Mouse (Mus musculus) myocyte (in vitro differentiated cells): ENCODE data around the gene Tanc2. TPM values are rescaled to one million over a fixed set of nuclear protein-coding genes. Genes with fewer than 3 reads are reported as not detected.
A peak's percentile ranks its signal among the peaks of the same experiment; 100 is the strongest.

Experiments used
- H3K27me3 ChIP-seq: one replicate; pipeline ENCODE4 v1.6.1; 2011; ENCODE audit not compliant: control insufficient read depth, insufficient read depth, insufficient read length
- H3K36me3 ChIP-seq: one replicate; pipeline ENCODE4 v1.6.1; 2011; ENCODE audit not compliant: control insufficient read depth, insufficient read depth
- H3K4me2 ChIP-seq: one replicate; pipeline ENCODE4 v1.6.1; 2011; ENCODE audit warnings: low read depth, control low read depth
- H3K4me3 ChIP-seq: one replicate; pipeline ENCODE4 v1.5.1; 2011; ENCODE audit warnings: mild to moderate bottlenecking, control low read depth, moderate library complexity
- H3K79me2 ChIP-seq: one replicate; pipeline ENCODE4 v1.6.1; 2011; ENCODE audit not compliant: control insufficient read depth, insufficient read depth
- H3ac ChIP-seq: one replicate; pipeline ENCODE4 v1.6.1; 2011; ENCODE audit not compliant: control insufficient read depth, insufficient read length
- CEBPB ChIP-seq: IDR thresholded peaks from 2 replicates; pipeline ENCODE4 v1.6.1; 2011; ENCODE audit warnings: mild to moderate bottlenecking, moderate library complexity; ENCODE audit not compliant: poor library complexity, insufficient read depth, severe bottlenecking
- E2F4 ChIP-seq: IDR thresholded peaks from one replicate; pipeline ENCODE4 v1.6.1; 2011; ENCODE audit warnings: mild to moderate bottlenecking, control low read depth, moderate library complexity; ENCODE audit not compliant: insufficient read depth
- MAX ChIP-seq: IDR thresholded peaks from one replicate; pipeline ENCODE4 v1.6.1; 2011; ENCODE audit warnings: low read depth, mild to moderate bottlenecking, control low read depth
- MYOD1 ChIP-seq, 3 experiments: IDR thresholded peaks; one replicate each; pipeline ENCODE4 v1.6.1; 2011; ENCODE audit warnings: control low read depth in 2 of 3, low read depth in 2 of 3, mild to moderate bottlenecking in 2 of 3, moderate library complexity in 1 of 3; ENCODE audit not compliant: insufficient read length in 2 of 3, control insufficient read depth in 1 of 3
- MYOG ChIP-seq, 3 experiments: IDR thresholded peaks; one replicate each; pipeline ENCODE4 v1.6.1; 2011; ENCODE audit warnings: control low read depth in 2 of 3, low read depth in 2 of 3, mild to moderate bottlenecking in 2 of 3; ENCODE audit not compliant: insufficient read length in 2 of 3, control insufficient read depth in 1 of 3, insufficient read depth in 1 of 3
- POLR2A ChIP-seq: IDR thresholded peaks from one replicate; pipeline ENCODE4 v1.6.1; 2011; ENCODE audit warnings: low read depth, mild to moderate bottlenecking, control low read depth, moderate library complexity; ENCODE audit not compliant: insufficient read length
- POLR2AphosphoS2 ChIP-seq: IDR thresholded peaks from one replicate; pipeline ENCODE4 v1.6.1; 2011; ENCODE audit warnings: low read depth, control low read depth; ENCODE audit not compliant: insufficient read length
- REST ChIP-seq: IDR thresholded peaks from one replicate; pipeline ENCODE4 v1.6.1; 2011; ENCODE audit warnings: mild to moderate bottlenecking, control low read depth, moderate library complexity; ENCODE audit not compliant: insufficient read depth, insufficient read length
- SRF ChIP-seq: IDR thresholded peaks from one replicate; pipeline ENCODE4 v1.6.1; 2011; ENCODE audit warnings: low read depth; ENCODE audit not compliant: control insufficient read depth, insufficient read length
- TCF12 ChIP-seq: IDR thresholded peaks from one replicate; pipeline ENCODE4 v1.6.1; 2011; ENCODE audit warnings: mild to moderate bottlenecking, control low read depth; ENCODE audit not compliant: poor library complexity, insufficient read depth, severe bottlenecking
- TCF3 ChIP-seq: IDR thresholded peaks from one replicate; pipeline ENCODE4 v1.6.1; 2011; ENCODE audit warnings: low read depth, control low read depth; ENCODE audit not compliant: insufficient read length
- USF1 ChIP-seq: IDR thresholded peaks from one replicate; pipeline ENCODE4 v1.6.1; 2011; ENCODE audit warnings: low read depth, mild to moderate bottlenecking, control low read depth, moderate library complexity
- polyA plus RNA-seq: library from polyadenylated mRNA; unstranded; fragments of >200 nt; fragmentation: generic; extraction: Trizol; gene quantifications from one replicate; pipeline ENCODE4 v1.2.1, GENCODE M21; 2012; ENCODE audit warnings: missing spikeins

The Tanc2 gene
- polyA plus RNA-seq, 1 experiment = 8.0 TPM

- no peak overlapping the region for H3K4me3 ChIP-seq
- peaks cover 3% of the 10 kb centered on the region for H3K36me3 ChIP-seq
- peak in 1 of 3 experiments; percentile 8 for TF ChIP-seq MYOG (IDR thresholded peaks at IDR 0.05; ENCODE audit: control insufficient read depth in 1 of 3, insufficient read depth in 1 of 3, insufficient read length in 2 of 3, low read depth in 2 of 3)
- no peak for TF ChIP-seq POLR2AphosphoS2
- TF ChIP-seq REST = no peak
Observed at GRCm38 (mm10) chr11:105901501-105901900, 311.7 kb downstream of the Tanc2 start.

DNA sequence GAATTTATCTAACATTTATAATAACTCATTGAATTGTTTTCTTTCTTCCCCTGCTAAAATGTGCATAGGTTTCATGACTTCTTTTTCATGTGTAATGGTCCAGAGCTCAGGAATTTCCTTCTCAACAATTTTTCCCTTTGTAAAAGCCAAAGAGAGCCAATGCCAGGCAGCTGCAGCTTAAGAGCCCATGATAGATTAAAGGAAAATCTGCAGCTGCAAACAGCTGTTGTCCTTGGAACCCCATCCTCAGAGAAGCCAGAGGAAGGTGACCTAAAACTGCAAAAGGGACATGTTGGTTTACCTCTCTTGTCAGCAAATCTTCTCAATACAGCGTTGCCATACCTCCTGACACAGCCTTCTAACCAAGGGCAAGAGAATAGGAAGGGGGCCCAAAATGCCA is 313.2 kb downstream of the Tanc2 start:
- Histone ChIP-seq H3K36me3 (peaks cover 5% of the 10 kb centered on the region), H3ac (no peak overlapping the region), H3K4me3 (no peak overlapping the region), H3K79me2 (no peaks in the 10 kb centered on the region), H3K27me3 (no peaks in the 10 kb centered on the region), H3K4me2 (no peak overlapping the region)
- no peak for TF ChIP-seq USF1
- no peak for TF ChIP-seq CEBPB

More at GRCm38 (mm10) chr11:105901501-105901900, 311.7 kb downstream of the Tanc2 start:
- H3K79me2 ChIP-seq = no peaks in the 10 kb centered on the region
- H3K27me3 ChIP-seq = no peaks in the 10 kb centered on the region
- H3ac ChIP-seq = no peak overlapping the region
- H3K4me2 ChIP-seq = peak overlapping the region; percentile 56

- peak overlapping the region; percentile 19 for H3K4me2 ChIP-seq
- TF ChIP-seq TCF3 (no peak), MYOG (IDR thresholded peaks at IDR 0.05; ENCODE audit: control insufficient read depth in 1 of 3, insufficient read depth in 1 of 3, insufficient read length in 2 of 3, low read depth in 2 of 3) (no peak), MYOD1 (IDR thresholded peaks at IDR 0.05; ENCODE audit: control insufficient read depth in 1 of 3, insufficient read length in 2 of 3, low read depth in 2 of 3) (peak; percentile 53 to 70 (median 55)), REST (no peak), CEBPB (peak; percentile 94), MAX (peak; percentile 85)
- H3K36me3 ChIP-seq = peaks cover 8% of the 10 kb centered on the region
- H3ac ChIP-seq = no peak overlapping the region
- H3K79me2 ChIP-seq = no peaks in the 10 kb centered on the region
- H3K4me3 ChIP-seq = no peak overlapping the region
- H3K27me3 ChIP-seq = no peaks in the 10 kb centered on the region
Observed at GRCm38 (mm10) chr11:105905529-105906213, 315.9 kb downstream of the Tanc2 start.

DNA sequence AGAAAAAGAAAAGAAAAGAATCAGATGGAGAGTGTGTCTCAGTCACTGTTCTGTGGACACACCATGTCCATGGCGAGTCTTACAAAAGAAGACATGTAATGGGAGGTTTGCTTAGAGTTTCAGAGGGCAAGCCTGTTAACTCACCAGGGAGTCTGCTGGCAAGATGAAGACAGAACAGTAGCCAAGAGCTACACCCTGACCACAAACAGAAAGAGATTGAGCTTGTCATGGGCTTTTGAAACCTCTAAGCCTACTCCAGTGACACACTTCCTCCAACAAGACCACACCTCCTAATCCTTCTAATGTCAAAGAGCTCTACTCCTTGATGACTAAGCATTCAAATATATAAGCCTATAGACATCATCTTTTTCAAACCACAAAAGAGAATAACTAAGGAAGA is 317.6 kb downstream of the Tanc2 start:
- no peaks in the 10 kb centered on the region for H3K27me3 ChIP-seq
- no peaks in the 10 kb centered on the region for H3K79me2 ChIP-seq
- TF ChIP-seq TCF12 = no peak
- no peak for TF ChIP-seq MYOD1 (IDR thresholded peaks at IDR 0.05; ENCODE audit: control insufficient read depth in 1 of 3, insufficient read length in 2 of 3, low read depth in 2 of 3)
- TF ChIP-seq USF1 = no peak
- TF ChIP-seq TCF3 = no peak
- TF ChIP-seq MAX = no peak
- no peak overlapping the region for H3K4me3 ChIP-seq
- H3K36me3 ChIP-seq = peaks cover 8% of the 10 kb centered on the region
- H3ac ChIP-seq = no peak overlapping the region
- H3K4me2 ChIP-seq = no peak overlapping the region

DNA sequence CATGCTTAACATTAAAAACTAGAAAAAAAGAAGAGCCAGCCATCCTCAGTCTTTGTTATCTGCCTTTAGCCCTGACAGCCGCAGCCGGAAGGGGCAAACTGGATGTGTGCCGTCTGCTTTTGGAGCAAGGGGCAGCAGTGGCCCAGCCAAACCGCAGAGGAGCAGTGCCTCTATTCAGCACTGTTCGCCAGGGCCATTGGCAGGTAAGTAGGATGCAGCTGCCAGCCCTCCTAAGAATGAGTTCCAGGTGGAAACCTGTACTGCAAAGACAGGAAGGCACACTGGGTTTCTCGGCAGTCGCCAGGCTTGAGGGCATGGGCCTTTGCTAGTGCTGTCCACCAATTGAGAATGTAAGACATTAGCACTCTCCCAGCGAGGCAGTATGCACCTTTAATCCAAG is 319.1 kb downstream of the Tanc2 start:
- Histone ChIP-seq H3ac (no peak overlapping the region), H3K4me3 (no peak overlapping the region), H3K36me3 (peaks cover 15% of the 10 kb centered on the region), H3K4me2 (no peak overlapping the region), H3K79me2 (no peaks in the 10 kb centered on the region), H3K27me3 (no peaks in the 10 kb centered on the region)
- no peak for TF ChIP-seq POLR2AphosphoS2
- TF ChIP-seq MYOG (IDR thresholded peaks at IDR 0.05; ENCODE audit: control insufficient read depth in 1 of 3, insufficient read depth in 1 of 3, insufficient read length in 2 of 3, low read depth in 2 of 3) = no peak
- no peak for TF ChIP-seq USF1
- no peak for TF ChIP-seq POLR2A
- TF ChIP-seq E2F4 = no peak
- no peak for TF ChIP-seq CEBPB
- no peak for TF ChIP-seq SRF
- no peak for TF ChIP-seq TCF12
- no peak for TF ChIP-seq TCF3
- no peak for TF ChIP-seq MAX
- no peak for TF ChIP-seq REST
- TF ChIP-seq MYOD1 (IDR thresholded peaks at IDR 0.05; ENCODE audit: control insufficient read depth in 1 of 3, insufficient read length in 2 of 3, low read depth in 2 of 3) = no peak

DNA sequence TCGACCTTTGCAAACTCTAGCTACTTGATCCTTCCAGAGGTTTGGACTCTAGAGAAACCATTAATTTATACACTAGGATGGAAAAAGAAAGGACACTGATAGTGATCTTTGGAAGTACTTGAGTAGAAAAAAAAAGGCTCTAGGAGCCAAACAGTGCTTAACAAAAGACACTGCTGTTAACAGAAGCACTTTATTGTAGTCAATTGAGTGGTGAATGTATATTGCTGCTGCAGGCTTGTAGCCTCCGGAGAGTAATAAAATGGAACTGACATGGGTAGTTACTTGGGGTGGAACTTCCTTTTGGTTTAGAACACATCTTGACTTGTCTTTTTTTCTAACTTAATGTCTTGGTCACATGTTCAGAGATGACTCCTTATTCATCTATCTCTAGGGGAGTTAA is 319.8 kb downstream of the Tanc2 start:
- peaks cover 20% of the 10 kb centered on the region for H3K36me3 ChIP-seq
- no peaks in the 10 kb centered on the region for H3K79me2 ChIP-seq
- H3K4me3 ChIP-seq = no peak overlapping the region
- no peak overlapping the region for H3K4me2 ChIP-seq
- H3K27me3 ChIP-seq = no peaks in the 10 kb centered on the region
- H3ac ChIP-seq = no peak overlapping the region
- no peak for TF ChIP-seq POLR2AphosphoS2
- no peak for TF ChIP-seq SRF
- no peak for TF ChIP-seq REST
- TF ChIP-seq TCF3 = no peak
- TF ChIP-seq POLR2A = no peak
- no peak for TF ChIP-seq MYOG (IDR thresholded peaks at IDR 0.05; ENCODE audit: control insufficient read depth in 1 of 3, insufficient read depth in 1 of 3, insufficient read length in 2 of 3, low read depth in 2 of 3)
- TF ChIP-seq TCF12 = no peak
- no peak for TF ChIP-seq E2F4
- TF ChIP-seq MYOD1 (IDR thresholded peaks at IDR 0.05; ENCODE audit: control insufficient read depth in 1 of 3, insufficient read length in 2 of 3, low read depth in 2 of 3) = no peak
- no peak for TF ChIP-seq CEBPB
